In the genomic region with DNA sequence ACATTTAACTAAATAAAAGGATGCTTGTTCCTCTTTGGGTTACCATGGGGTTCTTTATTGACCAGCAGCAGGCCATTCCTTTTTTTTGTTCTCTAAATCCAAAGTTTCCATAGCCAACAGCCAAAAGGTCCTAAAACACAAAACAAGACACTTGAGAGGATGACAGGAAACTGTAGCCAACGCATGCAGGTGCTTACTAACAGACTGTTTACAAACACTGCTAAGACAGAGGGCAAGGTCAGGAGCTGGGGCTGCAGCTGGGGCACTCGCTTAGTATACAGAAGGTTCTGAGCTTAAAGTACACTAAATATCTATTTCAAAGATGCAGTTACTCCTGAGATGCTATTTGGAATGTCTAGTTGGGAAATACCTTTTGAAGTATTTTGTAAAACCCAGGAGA, we compare ENCODE assay signal across 33 mouse cellular contexts. TPM values are rescaled to one million over a fixed set of nuclear protein-coding genes. Genes with fewer than 3 reads are reported as not detected.
"Had no signal": no experiment of that assay in that cellular context is flagged by ENCODE, and none has a peak within 500 bp of the region (broad histone marks: within the 10 kb centered on the region; RNA-seq: fewer than 3 reads in every experiment).

No protein-coding gene starts in this region.

- H3K27me3 ChIP-seq: heart, embryonic 12.5 days; hindbrain, embryonic 12.5 days; intestine, embryonic 15.5 days; limb, embryonic 13.5 days; limb, embryonic 15.5 days had no signal

- DNase-seq: forebrain, postnatal 0 days; gastrocnemius, adult 2 months; gastrocnemius, postnatal 10 days; heart, adult 18-20 months; heart, postnatal 10 days; heart, postnatal 4 days; kidney, adult 18-20 months; kidney, adult 8-10 months; kidney, postnatal 14 days; kidney, postnatal 36 days; layer of hippocampus, adult 9-11 months; layer of hippocampus, postnatal 36 days; left cerebral cortex, postnatal 4 days had no signal

- H3K36me3 ChIP-seq: heart, embryonic 10.5 days; heart, embryonic 12.5 days; hindbrain, embryonic 12.5 days; intestine, embryonic 15.5 days; limb, embryonic 13.5 days; limb, embryonic 15.5 days had no signal

- H3K4me3 ChIP-seq: gastrocnemius, adult 2 months; heart, embryonic 10.5 days; heart, embryonic 12.5 days; hindbrain, embryonic 10.5 days; hindbrain, embryonic 12.5 days; intestine, embryonic 15.5 days; limb, embryonic 13.5 days; limb, embryonic 15.5 days had no signal

- H3K4me2 ChIP-seq: heart, embryonic 12.5 days; hindbrain, embryonic 12.5 days; hindbrain, embryonic 14.5 days; intestine, embryonic 15.5 days; limb, embryonic 13.5 days; limb, embryonic 15.5 days had no signal

- H3K9me3 ChIP-seq: heart, embryonic 10.5 days; heart, embryonic 12.5 days; hindbrain, embryonic 10.5 days; hindbrain, embryonic 12.5 days; intestine, embryonic 15.5 days; limb, embryonic 13.5 days; limb, embryonic 15.5 days had no signal

- H3K27ac ChIP-seq: gastrocnemius, adult 2 months; heart, embryonic 10.5 days; hindbrain, embryonic 10.5 days; hindbrain, embryonic 12.5 days; hindbrain, embryonic 14.5 days; intestine, embryonic 15.5 days; kidney, postnatal 0 days; limb, embryonic 13.5 days; limb, embryonic 15.5 days had no signal

- H3K9ac ChIP-seq: forebrain, postnatal 0 days; heart, embryonic 12.5 days; hindbrain, embryonic 12.5 days; hindbrain, embryonic 14.5 days; intestine, embryonic 15.5 days; limb, embryonic 13.5 days; limb, embryonic 15.5 days had no signal

- ATAC-seq: forebrain, postnatal 0 days; hindbrain, embryonic 16.5 days; inflammation-experienced regulatory T-cells, adult 6 months; intestine, embryonic 15.5 days; intestine, postnatal 0 days had no signal

- H3K4me1 ChIP-seq: heart, embryonic 10.5 days; heart, embryonic 12.5 days; hindbrain, embryonic 10.5 days; hindbrain, embryonic 12.5 days; intestine, embryonic 15.5 days; limb, embryonic 13.5 days; limb, embryonic 15.5 days had no signal

RNA-seq across cellular contexts. Expression of gene Insl5, which starts 37.8 kb away (rescaled TPM):
- total RNA-seq: gastrocnemius, adult 2 months; gastrocnemius, postnatal 10 days; gastrocnemius, postnatal 25 days; gastrocnemius, postnatal 4 days; granulocyte monocyte progenitor cell, adult 5-6 weeks; heart, adult 18-20 months; heart, adult 8-10 months; heart, postnatal 10 days; heart, postnatal 25 days; heart, postnatal 4 days; layer of hippocampus, postnatal 14 days; left cerebral cortex, postnatal 4 days had no signal
- polyA plus RNA-seq: forebrain, postnatal 0 days; heart, embryonic 10.5 days; heart, embryonic 12.5 days; heart, embryonic 14.5 days; hindbrain, embryonic 10.5 days; inflammation-experienced regulatory T-cells, adult 6 months; kidney, embryonic 14.5 days; kidney, postnatal 0 days; limb, embryonic 13.5 days; limb, embryonic 15.5 days had no signal
